Mouse (Mus musculus): ENCODE measurements around the gene Hspg2. TPM values are rescaled to one million over a fixed set of nuclear protein-coding genes. Genes with fewer than 3 reads are reported as not detected.

The Hspg2 gene
- total RNA-seq, 1 experiment: 226 TPM

GRCm38 (mm10) chr4:137603449-137604171 is 135.0 kb downstream of the Hspg2 start:
- 0 out of 4 replicates have a peak overlapping the region, but pooled peaks of 1 of the 2 experiments have one; percentile 5 for H3K4me3 ChIP-seq (ENCODE audit: insufficient read depth in 1 of 2, low read depth in 1 of 2, low read length in 2 of 2, poor library complexity in 1 of 2, severe bottlenecking in 1 of 2)
- TF ChIP-seq ZC3H11A (IDR thresholded peaks at IDR 0.05; ENCODE audit: borderline replicate concordance, low read depth, low read length) (no peak), CHD2 (IDR thresholded peaks at IDR 0.05; ENCODE audit: low read depth, low read length) (no peak), MAFK (IDR thresholded peaks at IDR 0.05; ENCODE audit: insufficient read depth, low read depth, low read length) (no peak), HCFC1 (IDR thresholded peaks at IDR 0.05; ENCODE audit: borderline replicate concordance, insufficient read depth, low read length) (no peak), ZNF384 (IDR thresholded peaks at IDR 0.05; ENCODE audit: low read depth, low read length) (no peak)
- H3K36me3 ChIP-seq (ENCODE audit: control insufficient read depth, insufficient read depth, low read length, poor library complexity, severe bottlenecking): peaks cover 40% of the 10 kb centered on the region
- in situ Hi-C loops (cut with MboI; ENCODE audit: low sequenced_read_pairs in 2 of 2, unreplicated experiment in 2 of 2): no loop called here
- no peak overlapping the region for H3K9ac ChIP-seq (ENCODE audit: insufficient read depth, low read depth, low read length, poor library complexity, severe bottlenecking)
- peaks cover 14 to 18% of the 10 kb centered on the region in 2 experiments for H3K4me1 ChIP-seq (ENCODE audit: control insufficient read depth in 2 of 2, insufficient read depth in 2 of 2, low read length in 2 of 2, poor library complexity in 1 of 2)
- no peak overlapping the region for H3K27ac ChIP-seq (ENCODE audit: insufficient read depth, low read depth, low read length, poor library complexity, severe bottlenecking)
- no peaks in the 10 kb centered on the region for H3K9me3 ChIP-seq (ENCODE audit: control insufficient read depth, insufficient read depth, low read depth, low read length)
- no peak for DNase-seq (ENCODE audit: low read depth, low spot score)

- H3K4me1 ChIP-seq (ENCODE audit: control insufficient read depth in 2 of 2, insufficient read depth in 2 of 2, low read length in 2 of 2, poor library complexity in 1 of 2): peaks cover 6 to 18% of the 10 kb centered on the region in 2 experiments; a peak in 3 of 4 replicates
- peaks cover 68% of the 10 kb centered on the region for H3K36me3 ChIP-seq (ENCODE audit: control insufficient read depth, insufficient read depth, low read length, poor library complexity, severe bottlenecking)
- no peaks in the 10 kb centered on the region for H3K9me3 ChIP-seq (ENCODE audit: control insufficient read depth, insufficient read depth, low read depth, low read length)
- no peak for DNase-seq (ENCODE audit: low read depth, low spot score)
- H3K27ac ChIP-seq (ENCODE audit: insufficient read depth, low read depth, low read length, poor library complexity, severe bottlenecking): no peak overlapping the region
- no peak overlapping the region for H3K9ac ChIP-seq (ENCODE audit: insufficient read depth, low read depth, low read length, poor library complexity, severe bottlenecking)
- no peak overlapping the region for H3K4me3 ChIP-seq (ENCODE audit: insufficient read depth in 1 of 2, low read depth in 1 of 2, low read length in 2 of 2, poor library complexity in 1 of 2, severe bottlenecking in 1 of 2)
- TF ChIP-seq ZNF384 (IDR thresholded peaks at IDR 0.05; ENCODE audit: low read depth, low read length): no peak
- TF ChIP-seq MAFK (IDR thresholded peaks at IDR 0.05; ENCODE audit: insufficient read depth, low read depth, low read length): no peak
- TF ChIP-seq HCFC1 (IDR thresholded peaks at IDR 0.05; ENCODE audit: borderline replicate concordance, insufficient read depth, low read length): no peak
- TF ChIP-seq ZC3H11A (IDR thresholded peaks at IDR 0.05; ENCODE audit: borderline replicate concordance, low read depth, low read length): no peak
- no peak for TF ChIP-seq CHD2 (IDR thresholded peaks at IDR 0.05; ENCODE audit: low read depth, low read length)
- in situ Hi-C loops (cut with MboI; ENCODE audit: low sequenced_read_pairs in 2 of 2, unreplicated experiment in 2 of 2): no loop called here
These were observed 138.5 kb downstream of the Hspg2 start for GRCm38 (mm10) chr4:137607023-137607422.

- Histone ChIP-seq H3K9ac (ENCODE audit: insufficient read depth, low read depth, low read length, poor library complexity, severe bottlenecking) (no peak overlapping the region), H3K4me3 (ENCODE audit: insufficient read depth in 1 of 2, low read depth in 1 of 2, low read length in 2 of 2, poor library complexity in 1 of 2, severe bottlenecking in 1 of 2) (no peak overlapping the region), H3K4me1 (ENCODE audit: control insufficient read depth in 2 of 2, insufficient read depth in 2 of 2, low read length in 2 of 2, poor library complexity in 1 of 2) (peaks cover 1 to 8% of the 10 kb centered on the region in 2 experiments; a peak in 1 of 4 replicates), H3K9me3 (ENCODE audit: control insufficient read depth, insufficient read depth, low read depth, low read length) (no peaks in the 10 kb centered on the region), H3K27ac (ENCODE audit: insufficient read depth, low read depth, low read length, poor library complexity, severe bottlenecking) (no peak overlapping the region), H3K36me3 (ENCODE audit: control insufficient read depth, insufficient read depth, low read length, poor library complexity, severe bottlenecking) (peaks cover 79% of the 10 kb centered on the region)
- DNase-seq (ENCODE audit: low read depth, low spot score): no peak
- in situ Hi-C loops (cut with MboI; ENCODE audit: low sequenced_read_pairs in 2 of 2, unreplicated experiment in 2 of 2): no loop called here
- TF ChIP-seq ZNF384 (IDR thresholded peaks at IDR 0.05; ENCODE audit: low read depth, low read length): no peak
- TF ChIP-seq ZC3H11A (IDR thresholded peaks at IDR 0.05; ENCODE audit: borderline replicate concordance, low read depth, low read length): no peak
- no peak for TF ChIP-seq MAFK (IDR thresholded peaks at IDR 0.05; ENCODE audit: insufficient read depth, low read depth, low read length)
- TF ChIP-seq HCFC1 (IDR thresholded peaks at IDR 0.05; ENCODE audit: borderline replicate concordance, insufficient read depth, low read length): no peak
These were observed 140.7 kb downstream of the Hspg2 start for GRCm38 (mm10) chr4:137609281-137609680.

GRCm38 (mm10) chr4:137609702-137610101 is 141.1 kb downstream of the Hspg2 start:
- peaks cover 78% of the 10 kb centered on the region for H3K36me3 ChIP-seq (ENCODE audit: control insufficient read depth, insufficient read depth, low read length, poor library complexity, severe bottlenecking)
- TF ChIP-seq MAFK (IDR thresholded peaks at IDR 0.05; ENCODE audit: insufficient read depth, low read depth, low read length) (no peak), HCFC1 (IDR thresholded peaks at IDR 0.05; ENCODE audit: borderline replicate concordance, insufficient read depth, low read length) (no peak), CHD2 (IDR thresholded peaks at IDR 0.05; ENCODE audit: low read depth, low read length) (no peak), ZC3H11A (IDR thresholded peaks at IDR 0.05; ENCODE audit: borderline replicate concordance, low read depth, low read length) (no peak), ZNF384 (IDR thresholded peaks at IDR 0.05; ENCODE audit: low read depth, low read length) (no peak)
- in situ Hi-C loops (cut with MboI; ENCODE audit: low sequenced_read_pairs in 2 of 2, unreplicated experiment in 2 of 2): no loop called here

More at GRCm38 (mm10) chr4:137609702-137610101, 141.1 kb downstream of the Hspg2 start:
- Histone ChIP-seq H3K9me3 (ENCODE audit: control insufficient read depth, insufficient read depth, low read depth, low read length) (no peaks in the 10 kb centered on the region), H3K27ac (ENCODE audit: insufficient read depth, low read depth, low read length, poor library complexity, severe bottlenecking) (no peak overlapping the region), H3K4me1 (ENCODE audit: control insufficient read depth in 2 of 2, insufficient read depth in 2 of 2, low read length in 2 of 2, poor library complexity in 1 of 2) (peaks cover 1 to 8% of the 10 kb centered on the region in 2 experiments; a peak in 1 of 4 replicates), H3K4me3 (ENCODE audit: insufficient read depth in 1 of 2, low read depth in 1 of 2, low read length in 2 of 2, poor library complexity in 1 of 2, severe bottlenecking in 1 of 2) (no peak overlapping the region), H3K9ac (ENCODE audit: insufficient read depth, low read depth, low read length, poor library complexity, severe bottlenecking) (no peak overlapping the region)
- no peak for DNase-seq (ENCODE audit: low read depth, low spot score)

All from ES-E14 (cell line).